15 mouse cellular contexts compared by ENCODE assay signal in genomic region chr3:58336135-58336534, GRCm38 (mm10).
DNase-seq lines count a peak whose midpoint lies in the region; ATAC-seq and TF ChIP-seq lines count a peak whose summit lies in the region.
"Had no signal": no experiment of that assay in that cellular context is flagged by ENCODE, and none has a peak within 500 bp of the region (broad histone marks: within the 10 kb centered on the region; RNA-seq: fewer than 3 reads in every experiment).

No protein-coding gene starts in this region.

- WGBS in hindbrain, embryonic 10.5 days: 49% methylated on average over 5 of the region's 5 CpGs
- WGBS in hindbrain, embryonic 12.5 days: 37% methylated on average over 5 of the region's 5 CpGs
- 58% methylated on average over 5 of the region's 5 CpGs for WGBS in neural tube, embryonic 11.5 days
- 22% methylated on average over 5 of the region's 5 CpGs for WGBS in embryonic facial prominence, embryonic 13.5 days
- WGBS in lung, adult 2 months: 78% methylated on average over 5 of the region's 5 CpGs

- H3K27ac ChIP-seq in hindbrain, embryonic 10.5 days: no peak overlapping the region
- H3K27ac ChIP-seq in hindbrain, embryonic 12.5 days: no peak overlapping the region
- no peak overlapping the region for H3K27ac ChIP-seq in neural tube, embryonic 11.5 days (ENCODE audit: low read depth, low read length)
- H3K27ac ChIP-seq in embryonic facial prominence, embryonic 13.5 days: no peak overlapping the region
- H3K27ac ChIP-seq: kidney, postnatal 0 days; macrophage had no signal

- no peak for ATAC-seq in hindbrain, embryonic 12.5 days (ENCODE audit: low FRiP score)
- no peak for ATAC-seq in neural tube, embryonic 11.5 days (ENCODE audit: insufficient read depth, low FRiP score, low TSS enrichment)
- no peak for ATAC-seq in embryonic facial prominence, embryonic 13.5 days (ENCODE audit: insufficient number of reproducible peaks, insufficient read depth, low FRiP score, low TSS enrichment, low read depth)
- ATAC-seq: activated CD4-positive, CD25-positive, alpha-beta regulatory T cell, adult 4 months; CD4-positive, CD25-positive, alpha-beta regulatory T cell, adult 4 months; inflammation-experienced regulatory T-cells, adult 6 months; liver, postnatal 0 days had no signal

- H3K4me1 ChIP-seq in hindbrain, embryonic 10.5 days (replicated peaks): peaks cover 32% of the 10 kb centered on the region
- H3K4me1 ChIP-seq in hindbrain, embryonic 12.5 days: peaks cover 7% of the 10 kb centered on the region; the same call in 1 of the 2 replicates
- no peaks in the 10 kb centered on the region for H3K4me1 ChIP-seq in neural tube, embryonic 11.5 days (ENCODE audit: control insufficient read depth, insufficient read depth, low read length)
- H3K4me1 ChIP-seq in embryonic facial prominence, embryonic 13.5 days: peaks cover 17% of the 10 kb centered on the region
- H3K4me1 ChIP-seq in lung, adult 2 months (ENCODE audit: control insufficient read depth, insufficient read depth, low read length): no peaks in the 10 kb centered on the region

- no peaks in the 10 kb centered on the region for H3K9me3 ChIP-seq in hindbrain, embryonic 10.5 days
- H3K9me3 ChIP-seq in hindbrain, embryonic 12.5 days (replicated peaks): no peaks in the 10 kb centered on the region
- H3K9me3 ChIP-seq in neural tube, embryonic 11.5 days (ENCODE audit: control insufficient read depth, low read length): no peaks in the 10 kb centered on the region
- H3K9me3 ChIP-seq in embryonic facial prominence, embryonic 13.5 days: no peaks in the 10 kb centered on the region

- H3K27me3 ChIP-seq in hindbrain, embryonic 10.5 days (ENCODE audit: insufficient read depth, poor library complexity, severe bottlenecking): no peaks in the 10 kb centered on the region
- H3K27me3 ChIP-seq in hindbrain, embryonic 12.5 days: no peaks in the 10 kb centered on the region
- H3K27me3 ChIP-seq in neural tube, embryonic 11.5 days (ENCODE audit: control insufficient read depth, insufficient read depth, low read length): no peaks in the 10 kb centered on the region
- no peaks in the 10 kb centered on the region for H3K27me3 ChIP-seq in embryonic facial prominence, embryonic 13.5 days

- no peak overlapping the region for H3K9ac ChIP-seq in hindbrain, embryonic 12.5 days
- H3K9ac ChIP-seq in neural tube, embryonic 11.5 days (ENCODE audit: low read length): no peak overlapping the region
- no peak overlapping the region for H3K9ac ChIP-seq in embryonic facial prominence, embryonic 13.5 days
- H3K9ac ChIP-seq: liver, postnatal 0 days had no signal

- no peak for TF ChIP-seq CTCF in lung, adult 2 months (IDR thresholded peaks at IDR 0.05; ENCODE audit: insufficient read depth, low read length)

- H3K36me3 ChIP-seq in hindbrain, embryonic 10.5 days: no peaks in the 10 kb centered on the region
- H3K36me3 ChIP-seq in hindbrain, embryonic 12.5 days: no peaks in the 10 kb centered on the region
- no peaks in the 10 kb centered on the region for H3K36me3 ChIP-seq in neural tube, embryonic 11.5 days (ENCODE audit: control insufficient read depth, insufficient read depth, low read length)
- H3K36me3 ChIP-seq in embryonic facial prominence, embryonic 13.5 days: no peaks in the 10 kb centered on the region

- no peak overlapping the region for H3K4me2 ChIP-seq in hindbrain, embryonic 12.5 days (replicated peaks)
- H3K4me2 ChIP-seq in neural tube, embryonic 11.5 days (ENCODE audit: low read depth): no peak overlapping the region
- H3K4me2 ChIP-seq in embryonic facial prominence, embryonic 13.5 days: peak overlapping the region; percentile 26

- DNase-seq in hindbrain, embryonic 10.5 days (ENCODE audit: low spot score): peak; percentile 12
- DNase-seq in neural tube, embryonic 11.5 days (ENCODE audit: low spot score): peak; percentile 9
- DNase-seq in neural tube, embryonic 10.5 days (ENCODE audit: extremely low spot score, low spot score): no peak
- DNase-seq in adrenal gland, postnatal 10 days: no peak
- no peak for DNase-seq in lung, adult 2 months
- DNase-seq: cerebellum, postnatal 14 days; liver, postnatal 0 days; thymus, adult 2 months had no signal

- no peak overlapping the region for H3K4me3 ChIP-seq in hindbrain, embryonic 10.5 days
- H3K4me3 ChIP-seq in hindbrain, embryonic 12.5 days: no peak overlapping the region
- H3K4me3 ChIP-seq in neural tube, embryonic 11.5 days (ENCODE audit: low read depth, low read length): no peak overlapping the region
- H3K4me3 ChIP-seq in embryonic facial prominence, embryonic 13.5 days: no peak overlapping the region
- no peak overlapping the region for H3K4me3 ChIP-seq in lung, adult 2 months (replicated peaks; ENCODE audit: extremely low read depth, low read depth, low read length)

- no peak for TF ChIP-seq POLR2A in lung, adult 2 months (IDR thresholded peaks at IDR 0.05; ENCODE audit: borderline replicate concordance, extremely low read depth, low read depth, low read length)

Comparison
In these comparisons a context has a peak if more than half of its experiments do, and no peak if none do; other contexts are left out.
1. DNase-seq: peak in hindbrain, embryonic 10.5 days (single experiment) and neural tube, embryonic 11.5 days (single experiment); none in neural tube, embryonic 10.5 days (single experiment), adrenal gland, postnatal 10 days (single experiment) and lung, adult 2 months (single experiment).